Mouse (Mus musculus): Measurements from ENCODE around the gene Gm10251.
"Not testable (repeated sequence)": the region's sequence is repeated elsewhere in the genome, so short reads cannot be mapped to it uniquely, and the experiment has no call there.

Gm10251 gene

GRCm38 (mm10) chr14:6684070-6684469, at the start of gene Gm10251:
Gene Gm10251 (minus strand): TSS chr14:6684170.
- not testable (repeated sequence) for DNase-seq (ENCODE audit: low spot score in 2 of 2)

- DNase-seq (ENCODE audit: low spot score in 2 of 2) = not testable (repeated sequence)
These were observed 36.2 kb upstream of the Gm10251 start, which contains the start of gene Gm8050 for GRCm38 (mm10) chr14:6720151-6720550. Gene Gm8050 (minus strand): TSS chr14:6720251.

- DNase-seq (ENCODE audit: low spot score in 2 of 2) = not testable (repeated sequence)
These were observed 61.7 kb downstream of the Gm10251 start, which contains the start of gene Gm3460 for GRCm38 (mm10) chr14:6622318-6622717. Gene Gm3460 (minus strand): TSS chr14:6622418.

GRCm38 (mm10) chr14:6606436-6606835, 77.5 kb downstream of the Gm10251 start:
- peak; percentile 1 to 24 for DNase-seq (ENCODE audit: low spot score in 2 of 2)

GRCm38 (mm10) chr14:6605004-6605403, 79.0 kb downstream of the Gm10251 start:
- DNase-seq (ENCODE audit: low spot score in 2 of 2) = peak; percentile 27 to 31

- DNase-seq (ENCODE audit: low spot score in 2 of 2) = peak in 1 of 2 experiments; percentile 0
These were observed 79.4 kb downstream of the Gm10251 start for GRCm38 (mm10) chr14:6604551-6604950.

- not testable (repeated sequence) for DNase-seq (ENCODE audit: low spot score in 2 of 2)
These were observed 93.5 kb downstream of the Gm10251 start, which contains the start of gene Gm3629 for GRCm38 (mm10) chr14:6590513-6590912. Gene Gm3629 (minus strand): TSS chr14:6590613.

Data from cerebellum, postnatal 4 days (tissue).